Mouse (Mus musculus) olfactory bulb, adult 2 months (tissue): ENCODE data around the gene Ahcyl2. TPM values are rescaled to one million over a fixed set of nuclear protein-coding genes. Genes with fewer than 3 reads are reported as not detected.

Experiments used
- H3K27ac ChIP-seq: fragments of 200-500 bp; 2 replicates; pipeline ENCODE4 v1.5.1; 2012; ENCODE audit warnings: low read depth, low read length; ENCODE audit not compliant: insufficient read depth
- H3K4me1 ChIP-seq: fragments of 200-500 bp; 2 replicates; pipeline ENCODE4 v1.6.1; 2012; ENCODE audit warnings: low read length; ENCODE audit not compliant: control insufficient read depth, insufficient read depth
- H3K4me3 ChIP-seq: fragments of 200-500 bp; 2 replicates; pipeline ENCODE4 v1.5.1; 2012; ENCODE audit warnings: mild to moderate bottlenecking, low read depth, low read length, moderate library complexity; ENCODE audit not compliant: insufficient read depth
- CTCF ChIP-seq: fragments of 200-500 bp; IDR thresholded peaks from 2 replicates; pipeline ENCODE4 v1.5.1; 2012; ENCODE audit warnings: low read depth, mild to moderate bottlenecking, low read length, moderate library complexity; ENCODE audit not compliant: insufficient read depth
- POLR2A ChIP-seq: fragments of 200-500 bp; IDR thresholded peaks from 2 replicates; pipeline ENCODE4 v1.6.1; 2012; ENCODE audit warnings: mild to moderate bottlenecking, low read depth, low read length, moderate library complexity; ENCODE audit not compliant: insufficient read depth
- whole genome bisulfite sequencing: fragments of 180-500 bp; shearing (Covaris S2); methylation state at CpG from one replicate; pipeline ENCODE4 v1.1.7; 2018; 5-methylcytosine and 5-hydroxymethylcytosine counted together
- polyA plus RNA-seq: library from polyadenylated mRNA; stranded (reverse); fragments of >200 nt; gene quantifications from 2 replicates; pipeline ENCODE4 v1.2.4, GENCODE M21; 2012; ENCODE audit warnings: low replicate concordance; ENCODE audit not compliant: missing spikeins, insufficient read depth, insufficient read length

Gene Ahcyl2
- 277 TPM in 1 of 2 replicates, not detected in the other for polyA plus RNA-seq

- Histone ChIP-seq H3K4me1 (peaks cover 6% of the 10 kb centered on the region), H3K4me3 (peak within 1 kb of the TSS; percentile 82), H3K27ac (peak within 1 kb of the TSS; percentile 69)
- 1% methylated on average over 59 of the region's 61 CpGs for WGBS
- no peak for TF ChIP-seq CTCF
- 0 out of 2 replicates have a peak, but pooled peaks have one; percentile 30 for TF ChIP-seq POLR2A
These were observed at the start of gene Ahcyl2 for GRCm38 (mm10) chr6:29767813-29768660. Gene Ahcyl2 (plus strand): TSS chr6:29768011.

DNA sequence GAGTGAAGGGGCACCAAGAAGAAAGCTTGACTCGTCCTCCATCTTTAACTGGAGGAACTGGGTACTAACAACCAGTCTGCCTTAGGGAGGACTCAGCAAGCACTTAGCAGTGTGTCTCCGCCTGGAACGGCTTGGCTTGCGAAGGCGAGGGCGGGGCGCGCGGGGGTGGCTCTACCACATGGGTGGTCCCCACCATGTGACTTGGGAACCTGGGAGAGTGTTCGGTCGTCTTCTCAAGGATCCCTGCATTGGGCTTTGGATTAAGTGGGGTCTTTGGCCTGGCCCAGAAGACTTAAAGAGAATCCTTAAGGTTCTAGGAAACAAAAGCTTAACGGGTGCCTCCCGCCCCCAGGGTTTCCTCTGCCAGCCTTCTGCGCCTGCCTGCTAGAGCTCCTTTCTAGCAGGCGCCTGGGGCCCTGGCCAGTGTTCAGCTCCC, 48.9 kb upstream of the Ahcyl2 start:
- Histone ChIP-seq H3K27ac (peak overlapping the region; percentile 88), H3K4me1 (peaks cover 21% of the 10 kb centered on the region), H3K4me3 (peak overlapping the region; percentile 42)
- WGBS = 4% methylated on average over 15 of the region's 15 CpGs
- TF ChIP-seq CTCF (no peak), POLR2A (no peak)

DNA sequence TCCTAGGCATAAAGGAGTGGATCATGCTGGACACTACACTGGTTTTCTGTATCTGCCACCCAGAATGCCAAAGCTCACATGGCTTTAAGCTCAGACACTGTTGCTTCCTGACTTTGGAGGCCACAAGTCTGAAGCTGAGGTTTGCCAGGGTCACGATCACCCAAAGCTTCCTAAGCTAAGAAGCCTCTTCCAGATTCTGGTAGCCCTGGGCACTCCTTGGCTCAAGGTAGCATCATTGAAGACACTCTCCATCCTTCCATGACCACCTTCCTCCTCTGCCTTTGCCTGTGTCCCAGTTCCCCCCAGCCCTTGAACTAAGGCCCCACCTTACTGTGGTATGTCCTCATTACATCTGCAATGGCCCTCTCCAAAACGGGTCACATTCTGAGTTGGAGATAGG, 45.9 kb upstream of the Ahcyl2 start:
- TF ChIP-seq CTCF (no peak), POLR2A (no peak)
- no peak overlapping the region for H3K4me3 ChIP-seq
- WGBS = 91% methylated on average over 2 of the region's 2 CpGs
- H3K27ac ChIP-seq = no peak overlapping the region
- peaks cover 19% of the 10 kb centered on the region for H3K4me1 ChIP-seq

DNA sequence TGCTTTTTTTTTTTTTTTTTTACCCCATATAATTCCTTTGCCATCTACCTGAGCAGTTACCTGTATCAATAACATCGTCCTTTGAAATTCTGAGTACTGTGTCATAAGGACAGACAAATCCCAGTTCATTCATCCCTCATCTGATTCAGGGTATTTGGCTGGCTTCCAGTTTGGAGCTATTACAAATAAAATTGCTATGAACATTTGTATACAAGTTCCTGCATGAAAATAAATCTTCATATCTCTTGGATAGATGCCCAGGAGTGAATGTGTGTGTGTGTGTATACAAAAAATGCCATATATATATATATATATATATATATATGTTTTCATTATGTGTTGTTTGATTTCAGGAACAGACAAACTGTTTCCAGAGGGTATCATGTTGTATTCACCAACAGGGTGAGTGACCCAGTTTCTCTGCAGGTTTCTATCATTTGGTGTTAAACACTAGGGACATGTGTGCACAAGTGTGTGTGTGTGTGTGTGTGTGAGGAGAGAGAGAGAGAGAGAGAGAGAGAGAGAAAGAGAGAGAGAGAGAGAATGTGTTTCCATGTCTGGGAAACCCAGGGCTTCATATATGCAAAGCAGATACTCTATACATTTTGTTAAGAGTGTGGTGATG, 41.1 kb upstream of the Ahcyl2 start:
- Histone ChIP-seq H3K4me1 (no peaks in the 10 kb centered on the region), H3K4me3 (no peak overlapping the region), H3K27ac (no peak overlapping the region)
- TF ChIP-seq POLR2A = no peak
- no peak for TF ChIP-seq CTCF
- 51% methylated on average over 1 of the region's 1 CpGs for WGBS

DNA sequence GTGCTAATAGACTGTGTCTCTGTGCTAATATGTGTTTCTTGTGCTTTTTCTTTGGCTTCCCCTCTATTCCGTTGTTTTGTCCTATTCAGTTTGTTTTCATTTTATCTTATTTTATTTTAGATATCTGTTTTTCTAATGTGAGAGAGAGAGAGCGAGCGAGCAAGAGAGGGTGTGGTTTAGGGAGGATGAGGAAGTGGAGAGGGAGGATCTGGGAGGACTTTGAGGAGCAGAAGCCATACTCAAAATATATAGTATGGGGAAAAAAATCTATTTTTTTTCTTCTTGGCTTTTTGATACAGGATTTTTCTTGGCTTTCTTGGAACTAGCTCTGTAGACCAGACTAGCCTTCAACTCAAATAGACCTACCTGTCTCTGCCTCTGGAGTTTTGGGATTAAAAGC, 39.8 kb upstream of the Ahcyl2 start:
- WGBS = 90% methylated on average over 3 of the region's 3 CpGs
- H3K4me1 ChIP-seq = no peaks in the 10 kb centered on the region

DNA sequence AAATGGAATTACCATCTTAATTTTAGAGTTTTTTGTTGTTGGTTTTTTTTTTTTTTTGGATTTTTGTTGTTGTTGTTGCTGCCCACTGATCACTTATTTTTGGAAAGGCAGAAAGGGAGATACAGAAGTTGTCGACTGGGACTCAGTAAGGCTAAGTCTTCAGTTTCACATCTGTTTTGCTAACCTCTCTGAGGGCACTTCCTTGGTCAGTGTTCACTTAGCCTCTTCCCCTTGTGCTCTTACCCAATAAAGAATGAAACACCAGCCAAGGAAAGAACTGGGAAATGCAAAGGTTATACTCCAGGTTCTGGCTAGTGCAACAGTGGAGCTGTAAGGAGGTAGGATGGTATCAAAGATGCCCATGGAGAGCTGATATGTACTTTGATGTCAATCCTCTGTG, 38.3 kb upstream of the Ahcyl2 start:
- TF ChIP-seq CTCF (no peak), POLR2A (no peak)
- 80% methylated on average over 1 of the region's 1 CpGs for WGBS

More for the DNA sequence above, 39.8 kb upstream of the Ahcyl2 start:
- no peak overlapping the region for H3K27ac ChIP-seq
- TF ChIP-seq CTCF (no peak), POLR2A (no peak)
- H3K4me3 ChIP-seq = no peak overlapping the region

DNA sequence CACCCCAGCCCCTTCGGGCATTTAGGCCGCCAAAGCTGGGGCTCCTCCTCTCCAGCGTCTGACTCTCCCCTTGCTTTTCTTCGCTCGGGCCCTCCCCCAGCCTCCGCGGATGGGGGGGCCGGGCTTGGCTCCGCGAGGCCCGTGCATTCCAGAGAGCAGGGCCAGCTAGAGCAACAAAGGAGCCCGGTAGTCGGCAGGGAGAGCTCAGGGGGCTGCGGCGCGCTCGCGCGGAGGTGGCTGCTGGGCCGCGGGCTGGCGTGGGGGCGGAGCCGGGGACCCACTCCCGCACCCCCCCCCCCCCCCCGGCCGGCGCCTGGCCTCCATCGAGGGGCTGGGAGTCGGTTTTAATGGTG, 32.5 kb upstream of the Ahcyl2 start, which contains the start of gene Smo:
TSS of gene Smo (plus strand) at position 168 of the 353 bp plus-strand sequence.
- TF ChIP-seq CTCF (no peak), POLR2A (no peak)
- WGBS = 0% methylated on average over 25 of the region's 30 CpGs
- H3K4me3 ChIP-seq = peak within 1 kb of the TSS; percentile 58
- H3K4me1 ChIP-seq = peaks cover 9% of the 10 kb centered on the region
- no peak within 1 kb of the TSS for H3K27ac ChIP-seq

More for the DNA sequence above, 38.3 kb upstream of the Ahcyl2 start:
- Histone ChIP-seq H3K4me1 (no peaks in the 10 kb centered on the region), H3K27ac (no peak overlapping the region), H3K4me3 (no peak overlapping the region)

GRCm38 (mm10) chr6:29735689-29736451, 31.9 kb upstream of the Ahcyl2 start:
- WGBS = under 1% methylated on average over 75 of the region's 75 CpGs
- peak overlapping the region; percentile 58 for H3K4me3 ChIP-seq
- H3K4me1 ChIP-seq = peaks cover 9% of the 10 kb centered on the region
- no peak for TF ChIP-seq CTCF
- no peak overlapping the region for H3K27ac ChIP-seq
